Mouse (Mus musculus): ENCODE data around the gene Rab28. TPM values are rescaled to one million over a fixed set of nuclear protein-coding genes. Genes with fewer than 3 reads are reported as not detected.

Rab28 gene
- total RNA-seq, 2 experiments from 2014 or later: 40.2 to 42.3 TPM

- no peak for DNase-seq
- intact Hi-C loops (cut with DNase I): no loop called here
These were observed 80.5 kb downstream of the Rab28 start for GRCm38 (mm10) chr5:41627224-41628144.

DNA sequence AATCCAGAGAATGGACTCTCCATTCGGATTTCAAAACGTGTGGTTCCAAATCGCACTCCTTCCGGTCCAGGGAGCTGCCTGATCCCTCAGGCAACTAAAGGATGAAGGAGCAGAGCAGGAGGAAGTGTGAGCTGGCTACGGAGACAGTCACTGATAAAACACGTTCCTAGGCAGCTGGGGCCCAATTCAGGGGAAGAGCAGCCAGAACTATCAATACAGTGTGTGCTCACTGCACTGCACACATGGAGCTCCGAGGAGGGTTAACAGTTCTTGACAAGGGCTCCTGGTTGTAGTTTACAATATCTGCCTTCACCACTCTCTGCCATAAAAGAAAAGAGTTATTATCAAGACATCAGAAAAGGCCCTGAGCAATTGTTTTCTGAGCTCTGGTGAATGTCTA is 82.4 kb downstream of the Rab28 start:
- intact Hi-C loops (cut with DNase I): no loop called here

GRCm38 (mm10) chr5:41621748-41622147 is 86.2 kb downstream of the Rab28 start:
- DNase-seq: no peak
- intact Hi-C loops (cut with DNase I): no loop called here

More for the DNA sequence above, 82.4 kb downstream of the Rab28 start:
- DNase-seq: no peak

DNA sequence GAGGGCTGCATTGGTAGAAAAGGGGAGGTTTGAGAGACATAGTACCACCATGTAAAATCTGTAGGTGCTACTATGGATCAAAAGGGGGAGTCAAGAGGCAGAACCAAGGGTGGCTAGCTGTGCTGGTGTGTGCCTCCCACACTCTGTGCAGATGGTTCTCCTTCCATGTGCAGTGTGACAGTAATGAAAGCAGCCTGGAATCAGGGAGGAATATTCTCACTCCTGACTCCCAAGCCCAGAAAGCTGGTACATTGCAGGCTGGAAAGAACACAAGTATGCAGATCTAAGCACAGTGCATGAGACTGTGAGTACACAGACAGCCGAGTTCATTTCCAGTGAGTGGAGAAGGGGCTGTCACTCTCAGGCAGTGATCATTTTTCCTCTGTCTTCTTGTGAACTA is 89.0 kb downstream of the Rab28 start:
- intact Hi-C loops (cut with DNase I): no loop called here
- DNase-seq: no peak

GRCm38 (mm10) chr5:41610447-41611030 is 97.4 kb downstream of the Rab28 start:
- intact Hi-C loops (cut with DNase I): no loop called here
- peak; percentile 13 for DNase-seq

- DNase-seq: no peak
- intact Hi-C loops (cut with DNase I): no loop called here
These were observed 111.5 kb downstream of the Rab28 start for GRCm38 (mm10) chr5:41596242-41597117.

DNA sequence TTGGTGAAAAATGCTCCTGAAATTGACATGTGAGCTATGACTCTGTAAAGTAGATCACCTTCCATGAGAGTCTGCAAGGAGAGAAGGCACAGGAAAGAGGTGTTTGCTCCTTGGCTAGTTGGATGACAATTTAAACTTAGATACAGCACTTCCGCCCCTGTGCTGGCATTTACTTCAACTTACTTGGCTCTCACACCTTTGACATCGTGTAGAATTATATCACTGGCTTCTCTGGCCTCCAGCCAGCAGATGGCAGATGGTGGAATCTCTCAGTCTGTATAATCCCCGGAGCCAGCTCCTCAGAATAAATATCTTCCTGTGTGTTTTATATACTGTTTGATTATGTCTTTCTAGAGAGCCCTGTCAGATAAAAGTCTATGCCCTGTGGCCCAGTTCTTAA is 112.8 kb downstream of the Rab28 start:
- peak; percentile 71 for DNase-seq
- intact Hi-C loops (cut with DNase I): no loop called here

- intact Hi-C loops (cut with DNase I): no loop called here
These were observed 129.9 kb downstream of the Rab28 start for GRCm38 (mm10) chr5:41578051-41578450.

More at GRCm38 (mm10) chr5:41578051-41578450, 129.9 kb downstream of the Rab28 start:
- no peak for DNase-seq

Other genes with a start within 250 kb of the Rab28 start
- not detected for gene Nkx3-2, start 56.3 kb upstream of the Rab28 start, total RNA-seq (2021)
- gene Bod1l, start 136.2 kb upstream of the Rab28 start, total RNA-seq (2021): 10 to 100 TPM; 32.0 to 32.2 TPM